Mouse (Mus musculus) liver, embryonic 14.5 days (tissue): Measurements from ENCODE around the gene Cd5. TPM values are rescaled to one million over a fixed set of nuclear protein-coding genes. Genes with fewer than 3 reads are reported as not detected.

Experiments
- ATAC-seq: fragments of 200-750 bp; cut with Nextera tagmentation; 2 replicates; pipeline ENCODE4 v1.8.0; 2017; ENCODE audit warnings: moderate number of reproducible peaks, mild to moderate bottlenecking, moderate library complexity; ENCODE audit not compliant: insufficient read depth
- DNase-seq, 3 experiments: peaks; one replicate each; pipeline ENCODE4 v3.0.0-alpha.2; 2012 to 2013; ENCODE audit warnings: low read depth in 3 of 3, low spot score in 3 of 3
- H3K27ac ChIP-seq: fragments of 300-500 bp; sonication (generic); 2 replicates; pipeline ENCODE4 v1.5.1; 2014; ENCODE audit warnings: moderate library complexity, mild to moderate bottlenecking, control low read depth, inconsistent platforms
- H3K27me3 ChIP-seq: fragments of 300-500 bp; sonication (generic); 2 replicates; pipeline ENCODE4 v1.6.1; 2014; ENCODE audit warnings: mild to moderate bottlenecking, low read length, moderate library complexity; ENCODE audit not compliant: control insufficient read depth, insufficient read depth
- H3K36me3 ChIP-seq: fragments of 300-500 bp; sonication (generic); replicated peaks from 2 replicates; pipeline ENCODE4 v1.6.1; 2014; ENCODE audit warnings: low read depth; ENCODE audit not compliant: control insufficient read depth, insufficient read depth
- H3K4me1 ChIP-seq, 2 experiments: fragments of 200-500 bp in 1 of 2; fragments of 300-500 bp in 1 of 2; sonication (generic) in 1 of 2; replicated peaks; 2 replicates each; pipeline ENCODE4 v1.6.1; 2012 to 2014; ENCODE audit warnings: antibody characterized with exemption in 1 of 2, inconsistent platforms in 1 of 2, low read length in 1 of 2; ENCODE audit not compliant: control insufficient read depth in 2 of 2, insufficient read depth in 2 of 2
- H3K4me2 ChIP-seq: fragments of 300-500 bp; sonication (generic); 2 replicates; pipeline ENCODE4 v1.6.1; 2014; ENCODE audit warnings: low read depth, mild to moderate bottlenecking, control low read depth, moderate library complexity
- H3K4me3 ChIP-seq, 2 experiments: fragments of 200-500 bp in 1 of 2; fragments of 300-500 bp in 1 of 2; sonication (generic) in 1 of 2; 2 replicates each; pipeline ENCODE4 v1.5.1; 2012 to 2014; ENCODE audit warnings: low read depth in 2 of 2, low read length in 2 of 2, mild to moderate bottlenecking in 2 of 2, control low read depth in 1 of 2, inconsistent platforms in 1 of 2, moderate library complexity in 1 of 2; ENCODE audit not compliant: insufficient read depth in 1 of 2
- H3K9ac ChIP-seq: fragments of 300-500 bp; sonication (generic); replicated peaks from 2 replicates; pipeline ENCODE4 v1.6.1; 2014; ENCODE audit warnings: mild to moderate bottlenecking, control low read depth, moderate library complexity
- H3K9me3 ChIP-seq: fragments of 300-500 bp; sonication (generic); 2 replicates; pipeline ENCODE4 v1.6.1; 2016; ENCODE audit warnings: low read length, mixed read lengths; ENCODE audit not compliant: control insufficient read depth
- CTCF ChIP-seq: IDR thresholded peaks from 2 replicates; pipeline ENCODE4 v1.5.1; 2016; ENCODE audit warnings: antibody characterized with exemption, low read depth, control low read depth
- EP300 ChIP-seq: IDR thresholded peaks from 2 replicates; pipeline ENCODE4 v1.6.1; 2016; ENCODE audit warnings: antibody characterized with exemption, low read depth
- WGBS: fragments of 180-500 bp; shearing (Covaris S2); extraction: QIAGEN DNeasy Blood & Tissue Kit; methylation state at CpG from one replicate; pipeline ENCODE4 v1.1.7; 2014; ENCODE audit not compliant: insufficient replicate concordance; 5-methylcytosine and 5-hydroxymethylcytosine counted together
- polyA plus RNA-seq, 2 experiments: library from polyadenylated mRNA; depleted of rRNA in 1 of 2; stranded (reverse) in 1 of 2; unstranded in 1 of 2; fragments of >200 nt; fragmentation: Nextera tagmentation in 1 of 2; extraction: Ambion mirVana in 1 of 2; gene quantifications; 2 replicates each; pipeline versions ENCODE4 v1.2.1 to v1.2.3; 2012 to 2014

Gene Cd5
- polyA plus RNA-seq, 2 experiments, result 0.02 to 0.04 TPM

DNA sequence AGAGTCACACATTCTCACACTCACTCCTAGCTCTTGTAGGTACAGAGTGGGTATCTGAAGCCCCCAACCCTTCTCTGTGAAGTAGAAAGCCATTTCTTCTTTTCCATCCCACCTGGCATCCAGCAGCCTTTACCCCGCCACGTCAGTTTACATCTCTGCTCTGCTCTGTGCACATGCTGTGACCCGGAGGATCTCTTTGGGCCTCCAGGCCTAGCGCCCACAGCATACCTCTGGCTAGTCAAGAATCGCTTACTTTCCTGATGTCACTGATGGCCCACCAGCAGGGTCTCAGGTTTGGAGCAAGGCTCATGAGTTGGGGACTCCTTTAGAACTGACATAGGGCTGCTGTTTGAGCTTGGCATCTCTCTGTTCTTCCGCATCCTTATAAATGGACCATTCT, 764 bp downstream of the Cd5 start:
- ATAC-seq, result no peak
- no peaks in the 10 kb centered on the region for H3K9me3 ChIP-seq
- H3K4me3 ChIP-seq, result no peak overlapping the region
- H3K36me3 ChIP-seq, result no peaks in the 10 kb centered on the region
- H3K4me1 ChIP-seq, result no peaks in the 10 kb centered on the region
- H3K27ac ChIP-seq, result no peak overlapping the region
- WGBS, result 75% methylated on average over 6 of the region's 6 CpGs
- no peak overlapping the region for H3K4me2 ChIP-seq
- TF ChIP-seq EP300 (no peak), CTCF (no peak)
- H3K27me3 ChIP-seq, result no peaks in the 10 kb centered on the region
- DNase-seq, result no peak
- no peak overlapping the region for H3K9ac ChIP-seq

DNA sequence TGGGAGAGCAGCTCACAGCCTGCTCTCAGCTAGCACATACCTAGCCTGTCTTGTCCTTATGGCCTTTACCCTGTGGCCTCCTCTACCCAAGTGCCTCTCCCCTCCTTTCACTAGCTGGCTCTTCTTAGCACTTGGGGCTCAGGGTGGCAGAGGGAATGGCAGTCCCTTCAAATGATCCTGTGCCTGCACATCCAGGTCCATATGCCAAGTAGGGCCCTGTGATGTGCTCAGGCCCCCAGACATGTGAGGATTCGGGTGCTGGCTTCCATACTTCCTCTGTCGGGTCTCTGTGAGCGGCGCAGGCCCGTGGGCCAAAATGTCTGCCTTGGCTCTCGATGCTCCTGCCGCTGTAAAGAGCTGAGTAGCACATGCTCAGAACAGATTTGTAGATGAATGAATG, 2.9 kb downstream of the Cd5 start:
- 70% methylated on average over 7 of the region's 7 CpGs for WGBS
- TF ChIP-seq CTCF (no peak), EP300 (no peak)
- H3K36me3 ChIP-seq, result no peaks in the 10 kb centered on the region
- H3K4me2 ChIP-seq, result no peak overlapping the region
- no peaks in the 10 kb centered on the region for H3K27me3 ChIP-seq
- no peaks in the 10 kb centered on the region for H3K9me3 ChIP-seq
- ATAC-seq (no peak), DNase-seq (no peak)
- no peak overlapping the region for H3K4me3 ChIP-seq
- no peaks in the 10 kb centered on the region for H3K4me1 ChIP-seq
- H3K27ac ChIP-seq, result no peak overlapping the region
- H3K9ac ChIP-seq, result no peak overlapping the region

DNA sequence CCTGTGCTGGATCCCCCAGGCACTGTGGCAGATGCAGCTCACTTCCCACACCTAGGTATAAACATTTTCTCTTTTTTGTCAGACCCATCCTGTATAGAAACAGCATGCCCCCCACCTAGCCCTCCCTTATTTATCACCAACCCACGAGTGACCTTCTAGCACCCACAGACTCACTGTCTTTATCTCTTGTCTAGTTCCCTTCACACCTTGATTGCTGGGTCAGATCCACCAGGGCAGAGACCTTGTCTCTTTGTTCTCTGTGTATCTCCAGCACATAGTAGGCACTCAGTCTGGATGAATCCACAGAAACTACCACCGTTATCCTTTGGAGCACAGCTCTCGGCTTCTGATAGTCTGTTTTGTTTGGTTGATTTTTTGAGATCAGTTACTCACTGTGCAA, 3.7 kb downstream of the Cd5 start:
- WGBS, result 60% methylated on average over 3 of the region's 3 CpGs
- Histone ChIP-seq H3K36me3 (no peaks in the 10 kb centered on the region), H3K4me3 (no peak overlapping the region), H3K4me1 (no peaks in the 10 kb centered on the region), H3K4me2 (no peak overlapping the region), H3K27me3 (no peaks in the 10 kb centered on the region), H3K9ac (no peak overlapping the region), H3K9me3 (no peaks in the 10 kb centered on the region), H3K27ac (no peak overlapping the region)
- DNase-seq (no peak), ATAC-seq (no peak)
- TF ChIP-seq CTCF, result no peak
- TF ChIP-seq EP300, result no peak

DNA sequence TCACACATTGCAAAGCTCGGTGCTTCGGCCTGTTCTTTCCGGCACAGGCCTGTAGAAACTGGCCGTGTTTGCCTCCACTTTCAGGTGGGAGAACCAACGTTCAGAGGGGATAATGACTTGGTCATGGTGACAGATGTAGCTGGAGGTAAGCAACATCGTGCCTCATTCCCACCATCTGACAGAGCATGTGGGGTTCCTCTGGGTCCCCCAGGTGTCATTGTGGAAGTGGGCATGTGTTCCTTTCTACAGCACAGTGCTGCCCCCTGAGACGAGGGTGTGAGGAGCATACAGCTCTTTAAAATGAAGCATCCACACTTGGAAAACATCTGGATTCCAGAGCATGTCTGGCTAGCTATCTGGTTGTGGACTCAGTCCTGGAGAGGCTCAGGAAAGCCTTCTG, 4.2 kb downstream of the Cd5 start:
- TF ChIP-seq EP300 (no peak), CTCF (no peak)
- H3K9ac ChIP-seq, result no peak overlapping the region
- no peaks in the 10 kb centered on the region for H3K36me3 ChIP-seq
- no peak overlapping the region for H3K27ac ChIP-seq
- H3K4me2 ChIP-seq, result no peak overlapping the region
- no peaks in the 10 kb centered on the region for H3K4me1 ChIP-seq
- WGBS, result 71% methylated on average over 7 of the region's 7 CpGs
- no peaks in the 10 kb centered on the region for H3K9me3 ChIP-seq
- H3K4me3 ChIP-seq, result no peak overlapping the region
- ATAC-seq, result no peak
- DNase-seq, result no peak
- no peaks in the 10 kb centered on the region for H3K27me3 ChIP-seq

DNA sequence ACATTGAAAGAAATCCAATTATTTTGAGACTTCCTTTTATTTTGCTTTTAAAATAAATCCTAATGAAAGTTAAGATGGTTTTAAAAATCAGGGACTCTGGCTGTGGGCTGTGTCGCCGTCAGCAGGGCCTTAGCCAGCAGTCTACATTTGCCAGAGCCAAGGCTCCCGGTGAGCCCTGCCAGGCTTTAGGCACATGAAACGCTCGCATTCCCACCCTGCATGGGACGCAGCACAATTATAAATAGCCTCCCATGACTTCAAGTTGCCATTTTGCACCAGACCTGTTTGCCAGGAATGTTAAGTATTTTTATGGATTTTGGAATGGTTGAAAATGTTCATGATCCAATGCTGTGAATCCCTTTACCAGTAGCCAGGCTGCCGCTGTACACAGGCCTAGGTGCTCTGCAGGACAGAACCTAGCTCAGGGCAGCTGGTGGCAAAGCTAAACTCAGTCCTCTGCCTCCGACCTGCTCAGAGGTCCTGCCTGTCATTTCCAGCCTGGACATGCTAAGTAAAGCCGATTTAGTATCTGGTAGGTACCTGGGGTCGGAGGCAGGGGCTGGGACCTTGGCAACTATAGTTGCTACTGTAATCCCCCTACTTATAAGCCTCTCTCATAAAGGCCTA, 5.2 kb downstream of the Cd5 start:
- Histone ChIP-seq H3K36me3 (no peaks in the 10 kb centered on the region), H3K4me3 (no peak overlapping the region), H3K27me3 (no peaks in the 10 kb centered on the region), H3K9me3 (no peaks in the 10 kb centered on the region), H3K9ac (no peak overlapping the region), H3K4me1 (no peaks in the 10 kb centered on the region), H3K4me2 (no peak overlapping the region), H3K27ac (no peak overlapping the region)
- DNase-seq (no peak), ATAC-seq (no peak)
- WGBS, result 71% methylated on average over 10 of the region's 10 CpGs
- TF ChIP-seq CTCF, result no peak
- no peak for TF ChIP-seq EP300
